In genomic region chr11:120851582-120851981, GRCm38 (mm10) we compare ENCODE assay signal across 15 mouse cellular contexts. TPM values are rescaled to one million over a fixed set of nuclear protein-coding genes. Genes with fewer than 3 reads are reported as not detected.
DNase-seq lines count a peak whose midpoint lies in the region; ATAC-seq and TF ChIP-seq lines count a peak whose summit lies in the region.
"Had no signal": no experiment of that assay in that cellular context is flagged by ENCODE, and none has a peak within 500 bp of the region (broad histone marks: within the 10 kb centered on the region; RNA-seq: fewer than 3 reads in every experiment).

No protein-coding gene starts in this region.

- H3K4me2 ChIP-seq in kidney, embryonic 16.5 days (replicated peaks; ENCODE audit: low read depth, low read length) = no peak overlapping the region
- H3K4me2 ChIP-seq: heart, embryonic 13.5 days; limb, embryonic 15.5 days had no signal

- H3K36me3 ChIP-seq in kidney, embryonic 16.5 days (ENCODE audit: insufficient read depth, low read length) = no peaks in the 10 kb centered on the region
- H3K36me3 ChIP-seq: heart, embryonic 13.5 days; limb, embryonic 15.5 days had no signal

- WGBS in kidney, embryonic 16.5 days = 48% methylated on average over 2 of the region's 2 CpGs

- no peak for TF ChIP-seq CTCF in left cerebral cortex, adult 2 months (IDR thresholded peaks at IDR 0.05)

- no peaks in the 10 kb centered on the region for H3K9me3 ChIP-seq in kidney, embryonic 16.5 days (ENCODE audit: low read length)
- H3K9me3 ChIP-seq: heart, embryonic 13.5 days; limb, embryonic 15.5 days; midbrain, embryonic 10.5 days had no signal

- peaks cover 35% of the 10 kb centered on the region for H3K4me1 ChIP-seq in kidney, embryonic 16.5 days (ENCODE audit: insufficient read depth, low read length)

- H3K4me3 ChIP-seq in kidney, embryonic 16.5 days (ENCODE audit: low read length) = no peak overlapping the region
- H3K4me3 ChIP-seq in left cerebral cortex, adult 2 months = no peak overlapping the region
- H3K4me3 ChIP-seq: gastrocnemius, adult 2 months; heart, embryonic 13.5 days; limb, embryonic 15.5 days; midbrain, embryonic 10.5 days had no signal

- intact Hi-C loops in left cerebral cortex, adult 2 months (cut with DNase I) = no loop called here

- no peak for ATAC-seq in kidney, embryonic 16.5 days (ENCODE audit: low FRiP score, low TSS enrichment)
- ATAC-seq in CD4-positive, CD25-positive, alpha-beta regulatory T cell, adult 4 months = peak; percentile 26
- ATAC-seq: forebrain, postnatal 0 days; hindbrain, postnatal 0 days had no signal

- DNase-seq in kidney, postnatal 10 days = no peak
- peak; percentile 85 for DNase-seq in ES-CJ7 (ENCODE audit: low read depth, low spot score)
- DNase-seq in naive thymus-derived CD4-positive, alpha-beta T cell, adult 2 months (ENCODE audit: low read depth) = peak; percentile 39
- no peak for DNase-seq in adipocyte (ENCODE audit: low spot score)
- DNase-seq in left cerebral cortex, adult 2 months (ENCODE audit: extremely low spot score in 1 of 2, low spot score in 2 of 2) = no peak
- DNase-seq: cerebellum, adult 2 months; forebrain, postnatal 0 days; right cerebral cortex, postnatal 14 days had no signal

- no peak overlapping the region for H3K9ac ChIP-seq in kidney, embryonic 16.5 days (replicated peaks; ENCODE audit: low read length)
- H3K9ac ChIP-seq: forebrain, postnatal 0 days; heart, embryonic 13.5 days; limb, embryonic 15.5 days had no signal

- no peaks in the 10 kb centered on the region for H3K27me3 ChIP-seq in kidney, embryonic 16.5 days (ENCODE audit: insufficient read depth, low read length)
- H3K27me3 ChIP-seq: heart, embryonic 13.5 days; limb, embryonic 15.5 days had no signal

- peak overlapping the region; percentile 85 for H3K27ac ChIP-seq in kidney, embryonic 16.5 days (ENCODE audit: low read length)
- H3K27ac ChIP-seq in left cerebral cortex, adult 2 months = no peak overlapping the region
- H3K27ac ChIP-seq: hindbrain, postnatal 0 days; limb, embryonic 15.5 days; midbrain, embryonic 10.5 days had no signal

RNA-seq across cellular contexts. Expression of gene Fasn, which starts 27.2 kb away (rescaled TPM):
- polyA plus RNA-seq in kidney, embryonic 16.5 days (2015; fragmentation: Nextera tagmentation; extraction: Ambion mirVana) = 50.0 and 50.4 TPM in 2 replicates
- 10 to 100 TPM; 24.1 to 34.8 TPM for polyA plus RNA-seq in CD4-positive, CD25-positive, alpha-beta regulatory T cell, adult 4 months (2017; shearing (Covaris generic))
- total RNA-seq in left cerebral cortex, adult 2 months (2021) = 100 to 1,000 TPM; 177 to 197 TPM

RNA-seq across cellular contexts. Expression of gene Dus1l, which starts 55.4 kb away (rescaled TPM):
- 89.9 and 91.0 TPM in 2 replicates for polyA plus RNA-seq in kidney, embryonic 16.5 days (2015; fragmentation: Nextera tagmentation; extraction: Ambion mirVana)
- polyA plus RNA-seq in CD4-positive, CD25-positive, alpha-beta regulatory T cell, adult 4 months (2017; shearing (Covaris generic)) = 10 to 100 TPM; 31.4 to 35.3 TPM
- 10 to 100 TPM; 45.8 to 47.6 TPM for total RNA-seq in left cerebral cortex, adult 2 months (2021)

Comparison
In these comparisons a context has a peak if more than half of its experiments do, and no peak if none do; other contexts are left out.
1. DNase-seq: peak in ES-CJ7 (single experiment) and naive thymus-derived CD4-positive, alpha-beta T cell, adult 2 months (single experiment); none in kidney, postnatal 10 days (single experiment), adipocyte (single experiment) and left cerebral cortex, adult 2 months (0 of 2).